Mouse (Mus musculus) cerebellum, adult 2 months (tissue): ENCODE results near the gene Plekha6. TPM values are rescaled to one million over a fixed set of nuclear protein-coding genes. Genes with fewer than 3 reads are reported as not detected.

Experiments
- DNase-seq, 2 experiments: peaks; one replicate each; pipeline ENCODE4 v3.0.0; 2021
- H3K27ac ChIP-seq: fragments of 200-500 bp; 2 replicates; pipeline ENCODE4 v1.5.1; 2012; ENCODE audit warnings: low read length, control low read depth, inconsistent platforms; ENCODE audit not compliant: insufficient read depth
- H3K27me3 ChIP-seq: fragments of 200-500 bp; 2 replicates; pipeline ENCODE4 v1.6.1; 2012; ENCODE audit warnings: inconsistent platforms, mild to moderate bottlenecking, low read length, moderate library complexity; ENCODE audit not compliant: control insufficient read depth, insufficient read depth
- H3K4me1 ChIP-seq: fragments of 200-500 bp; 2 replicates; pipeline ENCODE4 v1.6.1; 2011; ENCODE audit warnings: low read length; ENCODE audit not compliant: control insufficient read depth, insufficient read depth
- H3K4me3 ChIP-seq: fragments of 200-500 bp; replicated peaks from 2 replicates; pipeline ENCODE3; 2011; ENCODE audit warnings: mild to moderate bottlenecking, low read depth, low read length, control low read depth; ENCODE audit not compliant: insufficient read depth
- CTCF ChIP-seq: fragments of 200-500 bp; IDR thresholded peaks from 2 replicates; pipeline ENCODE4 v1.5.1; 2011; ENCODE audit warnings: low read depth, mild to moderate bottlenecking, control low read depth, low read length, moderate library complexity, borderline replicate concordance; ENCODE audit not compliant: insufficient read depth
- POLR2A ChIP-seq: fragments of 200-500 bp; IDR thresholded peaks from 2 replicates; pipeline ENCODE4 v1.6.1; 2011; ENCODE audit warnings: low read length, control low read depth, borderline replicate concordance; ENCODE audit not compliant: insufficient read depth
- WGBS: fragments of 180-500 bp; shearing (Covaris S2); methylation state at CpG from one replicate; pipeline ENCODE4 v1.1.7; 2018; 5-methylcytosine and 5-hydroxymethylcytosine counted together
- polyA plus RNA-seq: library from polyadenylated mRNA; depleted of rRNA; stranded (reverse); fragments of >200 nt; gene quantifications from 2 replicates; pipeline ENCODE4 v1.2.3, GENCODE M21; 2012

The Plekha6 gene
- polyA plus RNA-seq, 1 experiment, result 77.2 TPM

- TF ChIP-seq POLR2A (no peak), CTCF (no peak)
- 73% methylated on average over 4 of the region's 4 CpGs for WGBS
- Histone ChIP-seq H3K4me1 (peaks cover 19% of the 10 kb centered on the region), H3K4me3 (no peak overlapping the region), H3K27me3 (no peaks in the 10 kb centered on the region), H3K27ac (no peak overlapping the region)
- no peak for DNase-seq
Measured at GRCm38 (mm10) chr1:133213901-133214300, 49.9 kb downstream of the Plekha6 start.

GRCm38 (mm10) chr1:133214672-133215359 lies 50.8 kb downstream of the Plekha6 start:
- Histone ChIP-seq H3K27me3 (no peaks in the 10 kb centered on the region), H3K4me3 (no peak overlapping the region), H3K27ac (no peak overlapping the region), H3K4me1 (peaks cover 18% of the 10 kb centered on the region)
- WGBS, result 87% methylated on average over 7 of the region's 7 CpGs
- TF ChIP-seq CTCF (no peak), POLR2A (no peak)
- no peak for DNase-seq

- Histone ChIP-seq H3K4me3 (no peak overlapping the region), H3K4me1 (peaks cover 13% of the 10 kb centered on the region), H3K27ac (no peak overlapping the region), H3K27me3 (no peaks in the 10 kb centered on the region)
- no peak for TF ChIP-seq CTCF
- no peak for TF ChIP-seq POLR2A
- no peak for DNase-seq
- WGBS, result 83% methylated on average over 3 of the region's 3 CpGs
Measured at GRCm38 (mm10) chr1:133215360-133215700, 51.3 kb downstream of the Plekha6 start.

- Histone ChIP-seq H3K27me3 (no peaks in the 10 kb centered on the region), H3K4me3 (no peak overlapping the region), H3K27ac (no peak overlapping the region), H3K4me1 (peaks cover 9% of the 10 kb centered on the region)
- no peak for DNase-seq
- TF ChIP-seq POLR2A (no peak), CTCF (no peak)
- WGBS, result 73% methylated on average over 10 of the region's 10 CpGs
Measured at GRCm38 (mm10) chr1:133215753-133216152, 51.7 kb downstream of the Plekha6 start.

GRCm38 (mm10) chr1:133217031-133217430 lies 53.0 kb downstream of the Plekha6 start:
- DNase-seq, result no peak
- Histone ChIP-seq H3K4me1 (0 out of 2 replicates have a peak, but pooled peaks cover 7% of the 10 kb centered on the region), H3K27me3 (no peaks in the 10 kb centered on the region; the same call in 1 of the 2 replicates), H3K27ac (no peak overlapping the region), H3K4me3 (no peak overlapping the region)
- no peak for TF ChIP-seq CTCF
- 44% methylated on average over 5 of the region's 5 CpGs for whole genome bisulfite sequencing

- 83% methylated on average over 1 of the region's 1 CpGs for WGBS
- Histone ChIP-seq H3K4me1 (0 out of 2 replicates have a peak, but pooled peaks cover 10% of the 10 kb centered on the region), H3K27me3 (no peaks in the 10 kb centered on the region; the same call in 1 of the 2 replicates), H3K4me3 (no peak overlapping the region), H3K27ac (no peak overlapping the region)
- no peak for DNase-seq
- TF ChIP-seq POLR2A, result no peak
- no peak for TF ChIP-seq CTCF
Measured at GRCm38 (mm10) chr1:133219106-133219505, 55.1 kb downstream of the Plekha6 start.

- no peak for DNase-seq
- Histone ChIP-seq H3K4me1 (peaks cover 9% of the 10 kb centered on the region; the same call in 1 of the 2 replicates), H3K4me3 (no peak overlapping the region), H3K27me3 (no peaks in the 10 kb centered on the region; the same call in 1 of the 2 replicates), H3K27ac (no peak overlapping the region)
- 83% methylated on average over 3 of the region's 3 CpGs for WGBS
- TF ChIP-seq POLR2A (no peak), CTCF (no peak)
Measured at GRCm38 (mm10) chr1:133221459-133221858, 57.4 kb downstream of the Plekha6 start.

- no peak for DNase-seq
- Histone ChIP-seq H3K27me3 (no peaks in the 10 kb centered on the region; the same call in 1 of the 2 replicates), H3K27ac (no peak overlapping the region), H3K4me3 (no peak overlapping the region), H3K4me1 (peaks cover 16% of the 10 kb centered on the region)
- TF ChIP-seq CTCF (no peak), POLR2A (no peak)
- WGBS, result 50% methylated on average over 6 of the region's 6 CpGs
Measured at GRCm38 (mm10) chr1:133222445-133222995, 58.5 kb downstream of the Plekha6 start.

GRCm38 (mm10) chr1:133224674-133225073 lies 60.7 kb downstream of the Plekha6 start:
- H3K27me3 ChIP-seq, result no peaks in the 10 kb centered on the region; the same call in 1 of the 2 replicates
- H3K27ac ChIP-seq, result no peak overlapping the region
- DNase-seq, result no peak
- H3K4me3 ChIP-seq, result no peak overlapping the region
- H3K4me1 ChIP-seq, result peaks cover 16% of the 10 kb centered on the region
- TF ChIP-seq CTCF (no peak), POLR2A (no peak)
